26 mouse cellular contexts compared by ENCODE assay signal in genomic region chr1:134760642-134761041, GRCm38 (mm10).
"Had no signal": no experiment of that assay in that cellular context is flagged by ENCODE, and none has a peak within 500 bp of the region (broad histone marks: within the 10 kb centered on the region; RNA-seq: fewer than 3 reads in every experiment).

No protein-coding gene starts in this region.

- H3K4me1 ChIP-seq: limb, embryonic 12.5 days had no signal

- H3K36me3 ChIP-seq: liver, embryonic 13.5 days had no signal

- H3K4me3 ChIP-seq: heart, embryonic 12.5 days; hindbrain, embryonic 10.5 days; hindbrain, embryonic 12.5 days; intestine, embryonic 15.5 days; kidney, embryonic 15.5 days; layer of hippocampus, adult 2 months; left cerebral cortex, adult 2 months; limb, embryonic 10.5 days; limb, embryonic 12.5 days; liver, embryonic 13.5 days had no signal

- ATAC-seq: forebrain, embryonic 16.5 days; hindbrain, embryonic 16.5 days; inflammation-experienced regulatory T-cells, adult 6 months; intestine, embryonic 15.5 days; intestine, postnatal 0 days had no signal

- H3K9me3 ChIP-seq: heart, embryonic 12.5 days; hindbrain, embryonic 10.5 days; hindbrain, embryonic 12.5 days; intestine, embryonic 15.5 days; kidney, embryonic 15.5 days; limb, embryonic 10.5 days; limb, embryonic 12.5 days; liver, embryonic 13.5 days had no signal

- H3K9ac ChIP-seq: heart, embryonic 12.5 days; hindbrain, embryonic 12.5 days; hindbrain, embryonic 14.5 days; intestine, embryonic 15.5 days; kidney, embryonic 15.5 days; limb, embryonic 12.5 days; liver, embryonic 13.5 days had no signal

- H3K27ac ChIP-seq: hindbrain, embryonic 10.5 days; hindbrain, embryonic 12.5 days; hindbrain, embryonic 14.5 days; intestine, embryonic 15.5 days; kidney, embryonic 15.5 days; kidney, postnatal 0 days; layer of hippocampus, adult 2 months; left cerebral cortex, adult 2 months; limb, embryonic 10.5 days; limb, embryonic 12.5 days; liver, embryonic 13.5 days had no signal

- H3K27me3 ChIP-seq: heart, embryonic 12.5 days; hindbrain, embryonic 12.5 days; intestine, embryonic 15.5 days; kidney, embryonic 15.5 days; limb, embryonic 12.5 days; liver, embryonic 13.5 days had no signal

- DNase-seq: gastrocnemius, postnatal 10 days; heart, adult 18-20 months; heart, postnatal 10 days; heart, postnatal 4 days; kidney, adult 18-20 months; kidney, adult 9 months; kidney, postnatal 25 days; kidney, postnatal 4 days; liver; liver, embryonic 13.5 days had no signal

- H3K4me2 ChIP-seq: heart, embryonic 12.5 days; hindbrain, embryonic 12.5 days; hindbrain, embryonic 14.5 days; intestine, embryonic 15.5 days; kidney, embryonic 15.5 days; limb, embryonic 12.5 days; liver, embryonic 11.5 days; liver, embryonic 13.5 days had no signal
